Mouse (Mus musculus): ENCODE data around the gene Smim24. TPM values are rescaled to one million over a fixed set of nuclear protein-coding genes. Genes with fewer than 3 reads are reported as not detected.

Gene Smim24
- polyA plus RNA-seq, 1 experiment from 2014 or later: 3.8 TPM

- Histone ChIP-seq H3K27ac (replicated peaks in 1 of 2; ENCODE audit: control insufficient read depth in 1 of 2, insufficient read depth in 1 of 2, low read depth in 2 of 2, low read length in 2 of 2) (no peak overlapping the region), H3K4me2 (ENCODE audit: low read length) (peak overlapping the region; percentile 93), H3K4me1 (ENCODE audit: control insufficient read depth in 2 of 2, insufficient read depth in 2 of 2, low read length in 2 of 2) (peaks cover 25 to 49% of the 10 kb centered on the region in 2 experiments), H3K27me3 (ENCODE audit: control insufficient read depth, insufficient read depth, low read length) (no peaks in the 10 kb centered on the region), H3K4me3 (ENCODE audit: control insufficient read depth in 1 of 2, insufficient read depth in 1 of 2, low read depth in 1 of 2, low read length in 2 of 2) (peak overlapping the region; percentile 59 to 73), H3K36me3 (ENCODE audit: control insufficient read depth, insufficient read depth, low read length) (no peaks in the 10 kb centered on the region), H3K9ac (ENCODE audit: low read length) (peak overlapping the region; percentile 84), H3K9me3 (ENCODE audit: control insufficient read depth, low read length) (no peaks in the 10 kb centered on the region)
- ATAC-seq (ENCODE audit: insufficient number of reproducible peaks, insufficient read depth, low FRiP score, low read depth): no peak
- WGBS: 32% methylated on average over 3 of the region's 3 CpGs
Measured at GRCm38 (mm10) chr10:81427327-81427726, 34.5 kb downstream of the Smim24 start.

- H3K4me1 ChIP-seq (ENCODE audit: control insufficient read depth in 2 of 2, insufficient read depth in 2 of 2, low read length in 2 of 2): peaks cover 28 to 53% of the 10 kb centered on the region in 2 experiments
- no peak overlapping the region for H3K4me2 ChIP-seq (ENCODE audit: low read length)
- H3K9ac ChIP-seq (ENCODE audit: low read length): no peak overlapping the region
- no peak overlapping the region for H3K27ac ChIP-seq (replicated peaks in 1 of 2; ENCODE audit: control insufficient read depth in 1 of 2, insufficient read depth in 1 of 2, low read depth in 2 of 2, low read length in 2 of 2)
- H3K9me3 ChIP-seq (ENCODE audit: control insufficient read depth, low read length): no peaks in the 10 kb centered on the region
- no peak for ATAC-seq (ENCODE audit: insufficient number of reproducible peaks, insufficient read depth, low FRiP score, low read depth)
- H3K36me3 ChIP-seq (ENCODE audit: control insufficient read depth, insufficient read depth, low read length): no peaks in the 10 kb centered on the region
- H3K27me3 ChIP-seq (ENCODE audit: control insufficient read depth, insufficient read depth, low read length): no peaks in the 10 kb centered on the region
- no peak overlapping the region for H3K4me3 ChIP-seq (ENCODE audit: control insufficient read depth in 1 of 2, insufficient read depth in 1 of 2, low read depth in 1 of 2, low read length in 2 of 2)
- 77% methylated on average over 8 of the region's 8 CpGs for WGBS
Measured at GRCm38 (mm10) chr10:81427804-81428506, 35.1 kb downstream of the Smim24 start.

DNA sequence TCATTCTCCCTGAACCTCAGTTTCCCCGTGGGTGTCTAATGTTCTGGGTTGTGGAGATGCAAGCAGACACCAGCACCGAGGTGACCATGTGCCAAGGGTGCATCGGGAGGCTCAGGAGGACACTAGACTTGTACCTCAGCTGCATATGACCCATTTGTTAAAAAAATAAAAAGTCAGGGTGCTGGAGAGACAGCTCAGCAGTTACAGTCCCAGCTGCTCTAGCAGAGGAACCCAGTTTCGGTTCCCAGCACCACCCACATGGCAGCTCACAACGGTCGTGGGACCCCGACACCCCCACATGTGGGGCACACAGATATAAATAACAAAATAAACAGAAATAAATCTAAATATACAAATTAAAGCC lies 35.6 kb downstream of the Smim24 start:
- H3K4me3 ChIP-seq (ENCODE audit: control insufficient read depth in 1 of 2, insufficient read depth in 1 of 2, low read depth in 1 of 2, low read length in 2 of 2): no peak overlapping the region
- peaks cover 33 to 58% of the 10 kb centered on the region in 2 experiments for H3K4me1 ChIP-seq (ENCODE audit: control insufficient read depth in 2 of 2, insufficient read depth in 2 of 2, low read length in 2 of 2)
- no peaks in the 10 kb centered on the region for H3K9me3 ChIP-seq (ENCODE audit: control insufficient read depth, low read length)
- H3K27me3 ChIP-seq (ENCODE audit: control insufficient read depth, insufficient read depth, low read length): no peaks in the 10 kb centered on the region
- H3K27ac ChIP-seq (replicated peaks in 1 of 2; ENCODE audit: control insufficient read depth in 1 of 2, insufficient read depth in 1 of 2, low read depth in 2 of 2, low read length in 2 of 2): no peak overlapping the region
- no peak for ATAC-seq (ENCODE audit: insufficient number of reproducible peaks, insufficient read depth, low FRiP score, low read depth)
- H3K36me3 ChIP-seq (ENCODE audit: control insufficient read depth, insufficient read depth, low read length): no peaks in the 10 kb centered on the region
- H3K4me2 ChIP-seq (ENCODE audit: low read length): no peak overlapping the region
- 87% methylated on average over 7 of the region's 7 CpGs for WGBS
- H3K9ac ChIP-seq (ENCODE audit: low read length): no peak overlapping the region

GRCm38 (mm10) chr10:81429092-81429491 lies 36.2 kb downstream of the Smim24 start:
- Histone ChIP-seq H3K4me1 (ENCODE audit: control insufficient read depth in 2 of 2, insufficient read depth in 2 of 2, low read length in 2 of 2) (peaks cover 36 to 57% of the 10 kb centered on the region in 2 experiments), H3K9ac (ENCODE audit: low read length) (no peak overlapping the region), H3K4me3 (ENCODE audit: control insufficient read depth in 1 of 2, insufficient read depth in 1 of 2, low read depth in 1 of 2, low read length in 2 of 2) (peak overlapping the region in 1 of 2 experiments; percentile 78; a peak in 1 of 4 replicates), H3K4me2 (ENCODE audit: low read length) (peak overlapping the region; percentile 93), H3K27ac (replicated peaks in 1 of 2; ENCODE audit: control insufficient read depth in 1 of 2, insufficient read depth in 1 of 2, low read depth in 2 of 2, low read length in 2 of 2) (peak overlapping the region; percentile 91 to 98), H3K9me3 (ENCODE audit: control insufficient read depth, low read length) (no peaks in the 10 kb centered on the region), H3K27me3 (ENCODE audit: control insufficient read depth, insufficient read depth, low read length) (no peaks in the 10 kb centered on the region), H3K36me3 (ENCODE audit: control insufficient read depth, insufficient read depth, low read length) (no peaks in the 10 kb centered on the region)
- WGBS: 35% methylated on average over 2 of the region's 2 CpGs
- no peak for ATAC-seq (ENCODE audit: insufficient number of reproducible peaks, insufficient read depth, low FRiP score, low read depth)

DNA sequence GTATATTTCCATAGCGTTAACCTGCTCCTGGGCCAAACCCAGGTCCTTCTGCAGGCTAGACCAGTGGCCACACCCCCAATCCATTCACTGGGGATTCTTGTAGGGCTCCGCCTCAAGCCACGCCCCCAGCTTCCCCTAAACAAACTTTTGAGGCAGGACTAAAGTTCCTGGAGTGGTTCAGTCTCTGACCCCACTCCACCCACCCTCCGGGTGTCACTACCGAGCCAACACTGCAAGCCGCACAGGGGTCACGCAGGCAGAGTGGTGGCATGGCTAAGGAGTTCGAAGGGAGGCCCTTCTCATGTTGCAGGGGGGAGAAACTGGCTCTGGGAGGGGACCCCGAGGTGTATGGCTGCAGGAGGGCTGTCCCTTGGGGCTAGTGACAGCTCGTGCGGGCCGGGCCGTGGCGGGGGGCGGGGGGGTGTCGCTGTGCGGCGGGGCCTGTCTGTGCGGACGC lies 36.8 kb downstream of the Smim24 start:
- peak overlapping the region; percentile 91 to 98 for H3K27ac ChIP-seq (replicated peaks in 1 of 2; ENCODE audit: control insufficient read depth in 1 of 2, insufficient read depth in 1 of 2, low read depth in 2 of 2, low read length in 2 of 2)
- peak; percentile 31 for ATAC-seq (ENCODE audit: insufficient number of reproducible peaks, insufficient read depth, low FRiP score, low read depth)
- peak overlapping the region; percentile 90 for H3K9ac ChIP-seq (ENCODE audit: low read length)
- under 1% methylated on average over 20 of the region's 20 CpGs for WGBS
- H3K36me3 ChIP-seq (ENCODE audit: control insufficient read depth, insufficient read depth, low read length): no peaks in the 10 kb centered on the region
- peak overlapping the region; percentile 71 to 78 for H3K4me3 ChIP-seq (ENCODE audit: control insufficient read depth in 1 of 2, insufficient read depth in 1 of 2, low read depth in 1 of 2, low read length in 2 of 2)
- no peaks in the 10 kb centered on the region for H3K27me3 ChIP-seq (ENCODE audit: control insufficient read depth, insufficient read depth, low read length)
- H3K9me3 ChIP-seq (ENCODE audit: control insufficient read depth, low read length): no peaks in the 10 kb centered on the region
- peak overlapping the region; percentile 93 for H3K4me2 ChIP-seq (ENCODE audit: low read length)
- peaks cover 33 to 53% of the 10 kb centered on the region in 2 experiments for H3K4me1 ChIP-seq (ENCODE audit: control insufficient read depth in 2 of 2, insufficient read depth in 2 of 2, low read length in 2 of 2)

DNA sequence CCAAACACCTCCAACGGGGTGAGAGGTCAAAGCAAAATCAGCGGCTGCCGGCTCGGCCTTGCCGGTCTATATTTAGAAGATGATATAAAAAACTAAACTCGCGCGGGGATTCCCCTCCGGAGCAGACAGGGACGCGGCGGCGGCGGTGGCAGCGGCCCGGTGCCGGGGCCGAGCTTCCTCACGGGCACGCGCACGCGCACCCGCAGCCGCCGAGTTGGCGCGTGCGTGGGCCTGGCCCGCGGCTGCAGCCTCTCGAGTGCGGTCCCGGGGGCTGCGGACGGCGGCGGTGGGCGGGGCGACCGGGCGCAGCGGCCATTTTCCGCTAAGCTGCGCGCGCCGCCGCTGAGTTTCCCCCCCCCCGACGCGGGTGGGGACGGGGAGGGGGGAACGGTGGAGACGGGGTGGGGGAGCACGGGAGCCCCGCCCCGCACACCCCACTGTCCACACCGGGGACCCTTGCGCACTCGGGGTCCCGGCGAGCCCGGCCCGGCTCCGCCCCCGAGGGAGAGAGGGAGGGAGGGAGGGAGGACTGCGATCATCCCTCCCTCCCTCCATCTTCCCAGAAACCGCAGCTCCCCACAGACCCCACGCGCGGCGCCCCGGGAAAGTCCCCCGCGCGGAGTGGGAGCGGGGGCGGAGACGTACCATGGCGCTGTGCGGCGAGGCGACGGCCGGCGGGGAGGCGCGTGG lies 37.4 kb downstream of the Smim24 start:
- H3K9ac ChIP-seq (ENCODE audit: low read length): peak overlapping the region; percentile 90
- H3K9me3 ChIP-seq (ENCODE audit: control insufficient read depth, low read length): no peaks in the 10 kb centered on the region
- H3K36me3 ChIP-seq (ENCODE audit: control insufficient read depth, insufficient read depth, low read length): no peaks in the 10 kb centered on the region
- peak overlapping the region; percentile 93 for H3K4me2 ChIP-seq (ENCODE audit: low read length)
- 2% methylated on average over 65 of the region's 89 CpGs for WGBS
- no peaks in the 10 kb centered on the region for H3K27me3 ChIP-seq (ENCODE audit: control insufficient read depth, insufficient read depth, low read length)
- peak overlapping the region; percentile 91 to 98 for H3K27ac ChIP-seq (replicated peaks in 1 of 2; ENCODE audit: control insufficient read depth in 1 of 2, insufficient read depth in 1 of 2, low read depth in 2 of 2, low read length in 2 of 2)
- peak; percentile 40 for ATAC-seq (ENCODE audit: insufficient number of reproducible peaks, insufficient read depth, low FRiP score, low read depth)
- H3K4me1 ChIP-seq (ENCODE audit: control insufficient read depth in 2 of 2, insufficient read depth in 2 of 2, low read length in 2 of 2): peaks cover 30 to 52% of the 10 kb centered on the region in 2 experiments
- H3K4me3 ChIP-seq (ENCODE audit: control insufficient read depth in 1 of 2, insufficient read depth in 1 of 2, low read depth in 1 of 2, low read length in 2 of 2): peak overlapping the region; percentile 71 to 78

DNA sequence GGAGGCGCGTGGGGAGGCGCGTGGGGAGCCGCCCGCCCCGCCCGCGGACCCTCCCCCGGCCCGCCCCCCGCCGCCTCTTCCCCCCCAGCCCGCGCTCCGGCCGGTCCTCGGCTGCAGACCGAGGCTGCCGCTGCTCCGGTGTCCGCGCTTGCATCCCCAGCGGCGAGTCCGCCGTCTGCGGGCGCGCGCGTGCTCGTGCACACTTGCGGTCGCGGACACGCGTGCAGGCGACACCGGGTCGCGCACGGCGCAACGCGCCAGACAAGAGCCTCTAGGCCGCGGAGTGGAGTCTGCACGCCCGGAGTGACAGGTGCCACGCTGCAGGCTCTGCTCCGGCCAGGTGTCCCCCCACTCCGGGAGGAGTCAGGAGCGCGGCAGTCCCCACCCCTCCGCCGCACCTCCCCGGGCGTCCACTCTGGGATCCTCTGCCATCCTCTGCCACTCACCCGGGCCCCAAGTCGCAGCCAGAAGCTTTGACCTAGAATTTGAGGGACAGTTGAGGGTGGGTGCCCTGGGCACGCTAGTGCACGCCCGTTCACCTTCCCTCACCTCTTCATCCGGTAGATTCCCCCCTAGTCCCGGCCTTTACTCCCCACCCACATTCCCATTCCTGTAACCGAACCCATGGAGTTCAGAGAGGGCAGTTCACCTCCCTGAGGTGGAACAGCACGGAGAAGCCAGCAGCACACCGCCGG lies 38.1 kb downstream of the Smim24 start:
- Histone ChIP-seq H3K4me3 (ENCODE audit: control insufficient read depth in 1 of 2, insufficient read depth in 1 of 2, low read depth in 1 of 2, low read length in 2 of 2) (peak overlapping the region; percentile 71 to 78), H3K9ac (ENCODE audit: low read length) (peak overlapping the region; percentile 90), H3K9me3 (ENCODE audit: control insufficient read depth, low read length) (no peaks in the 10 kb centered on the region), H3K4me2 (ENCODE audit: low read length) (peak overlapping the region; percentile 93), H3K27me3 (ENCODE audit: control insufficient read depth, insufficient read depth, low read length) (no peaks in the 10 kb centered on the region), H3K36me3 (ENCODE audit: control insufficient read depth, insufficient read depth, low read length) (no peaks in the 10 kb centered on the region), H3K4me1 (ENCODE audit: control insufficient read depth in 2 of 2, insufficient read depth in 2 of 2, low read length in 2 of 2) (peaks cover 25 to 49% of the 10 kb centered on the region in 2 experiments), H3K27ac (replicated peaks in 1 of 2; ENCODE audit: control insufficient read depth in 1 of 2, insufficient read depth in 1 of 2, low read depth in 2 of 2, low read length in 2 of 2) (peak overlapping the region; percentile 82 to 98)
- ATAC-seq (ENCODE audit: insufficient number of reproducible peaks, insufficient read depth, low FRiP score, low read depth): peak; percentile 6; the same call in 1 of the 2 replicates
- WGBS: 2% methylated on average over 52 of the region's 70 CpGs

Data from heart, embryonic 14.5 days (tissue).